Mouse (Mus musculus) large intestine, adult 2 months (tissue): ENCODE measurements at regions not wholly inside any gene's neighbourhood (a gene's known extent, or its start where the extent isn't known, plus 50 kb on each side); places are given as distances from the start of the nearest gene placed in this dataset.

Source experiments
- DNase-seq: peaks from one replicate; pipeline ENCODE4 v3.0.0-alpha.2; 2012; ENCODE audit warnings: low read depth, low spot score
- WGBS: fragments of 180-500 bp; shearing (Covaris S2); methylation state at CpG from one replicate; pipeline ENCODE4 v1.1.7; 2018; 5-methylcytosine and 5-hydroxymethylcytosine counted together

DNA sequence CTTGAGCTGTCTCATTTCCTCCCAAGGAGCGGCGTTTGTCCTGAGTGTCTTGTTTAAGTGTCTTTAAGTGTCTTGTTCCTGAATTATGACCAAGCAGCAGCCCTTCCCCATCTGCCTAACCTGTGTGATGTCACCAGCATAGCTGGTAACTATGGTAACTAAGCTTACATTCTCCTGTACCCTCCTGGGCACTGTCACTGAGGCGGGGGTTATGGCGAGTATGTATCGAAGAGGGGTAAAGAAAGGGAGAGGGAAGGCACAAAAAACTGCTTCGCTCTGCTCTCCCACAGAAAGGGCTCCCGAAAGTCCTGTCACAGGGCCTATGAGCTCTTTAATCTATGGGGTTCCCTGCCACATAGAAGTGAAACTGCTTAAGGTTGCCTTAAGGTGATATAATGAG lies 89.6 kb downstream of the Ppp4r2 start:
- 57% methylated on average over 7 of the region's 7 CpGs for WGBS
- no peak for DNase-seq

DNA sequence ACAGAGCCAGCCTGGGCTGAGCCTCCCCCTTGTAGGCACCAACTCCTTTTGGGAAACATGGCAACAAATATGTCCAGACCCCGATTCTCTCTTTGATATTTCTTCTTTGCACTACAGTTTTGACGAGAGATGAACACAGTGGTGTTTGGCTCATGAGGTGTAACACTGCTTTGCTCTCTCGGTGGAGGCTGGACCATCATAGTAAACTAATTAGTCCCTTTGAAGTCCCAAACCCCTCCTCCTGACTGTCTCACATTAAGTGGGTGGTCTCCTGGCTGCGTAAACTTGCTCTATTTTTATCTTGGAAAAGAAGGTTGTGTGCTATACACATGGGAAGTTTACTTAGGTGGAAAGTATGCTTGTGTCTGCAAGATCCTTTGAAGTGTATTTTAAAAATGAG lies 90.3 kb downstream of the Ppp4r2 start:
- no peak for DNase-seq
- WGBS, result 53% methylated on average over 4 of the region's 4 CpGs

DNA sequence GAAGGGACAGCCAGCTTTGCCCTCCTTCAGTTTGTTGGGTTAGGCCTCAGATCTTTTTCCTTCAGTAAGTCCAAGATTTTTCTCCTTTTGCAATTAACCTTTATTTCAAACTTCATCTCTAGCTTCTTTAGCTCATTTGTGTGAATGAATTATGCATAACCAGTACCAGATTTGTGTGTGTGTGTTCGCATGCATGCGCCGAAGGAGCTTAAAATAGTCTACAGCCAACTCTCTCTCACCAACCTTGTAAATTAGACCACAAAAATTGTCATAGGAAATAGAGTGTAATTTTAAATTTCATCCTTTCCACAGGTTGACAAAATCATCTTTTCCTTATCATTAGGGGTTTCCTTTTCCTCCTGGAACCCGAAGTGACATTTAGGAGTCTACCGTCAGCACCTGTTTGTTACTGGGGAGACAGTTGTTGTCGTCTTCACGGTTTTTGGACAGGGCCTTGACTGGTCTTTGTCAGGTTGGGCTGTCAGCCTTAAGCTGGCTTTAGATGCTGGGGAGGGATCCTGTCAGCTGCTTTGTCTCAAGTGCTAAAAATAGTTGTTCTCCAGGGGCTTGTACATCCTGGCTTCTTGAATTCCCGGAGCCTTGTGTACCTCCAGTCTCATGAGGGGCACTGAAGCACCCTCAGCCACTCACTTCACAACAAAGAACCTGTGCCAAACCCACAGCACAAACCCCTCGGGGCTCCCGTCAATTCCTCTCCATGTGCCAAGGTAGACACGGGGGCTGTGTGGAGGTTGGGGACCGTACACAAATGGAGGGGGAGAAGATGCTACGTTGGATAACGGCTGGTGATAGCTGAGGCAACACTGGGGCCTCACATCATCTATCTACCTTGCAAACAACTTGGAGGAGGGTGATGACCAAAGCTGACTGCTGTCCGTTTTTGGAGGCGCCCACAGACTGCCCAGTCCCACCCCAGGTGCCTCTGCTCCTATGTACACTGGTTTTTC lies 95.7 kb downstream of the Ppp4r2 start:
- 75% methylated on average over 16 of the region's 16 CpGs for WGBS

DNA sequence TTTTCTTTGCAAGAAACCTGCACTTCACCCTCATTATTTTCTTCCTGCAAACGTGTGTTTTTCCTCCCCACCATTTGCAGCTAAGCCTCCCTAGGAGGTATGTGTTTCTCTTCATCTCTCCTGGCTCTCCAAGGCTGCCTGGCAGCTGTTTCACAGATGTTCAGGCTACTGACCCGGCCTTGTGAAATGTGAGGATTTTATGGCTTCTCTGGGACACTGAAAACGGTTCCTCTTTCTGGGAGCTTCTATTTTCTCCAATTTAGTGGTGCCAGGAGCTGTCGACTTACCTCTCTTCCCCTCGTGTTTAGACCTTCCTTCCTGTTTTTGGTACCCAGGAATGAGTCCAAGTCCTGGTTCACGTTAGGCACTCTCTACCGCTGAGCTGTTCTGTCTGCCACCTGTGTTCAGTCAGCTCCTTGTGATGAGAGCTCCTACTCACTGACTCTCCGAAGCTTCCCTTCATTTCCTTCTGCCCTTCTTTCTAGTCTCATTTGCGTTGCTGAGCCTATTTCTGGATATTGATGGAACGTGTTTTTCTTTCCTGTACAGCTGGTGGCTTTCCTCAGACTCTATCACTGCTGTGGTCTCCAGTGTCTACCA lies 96.4 kb downstream of the Ppp4r2 start:
- WGBS, result 31% methylated on average over 10 of the region's 10 CpGs
- no peak for DNase-seq

More for the DNA sequence above, 95.7 kb downstream of the Ppp4r2 start:
- no peak for DNase-seq

DNA sequence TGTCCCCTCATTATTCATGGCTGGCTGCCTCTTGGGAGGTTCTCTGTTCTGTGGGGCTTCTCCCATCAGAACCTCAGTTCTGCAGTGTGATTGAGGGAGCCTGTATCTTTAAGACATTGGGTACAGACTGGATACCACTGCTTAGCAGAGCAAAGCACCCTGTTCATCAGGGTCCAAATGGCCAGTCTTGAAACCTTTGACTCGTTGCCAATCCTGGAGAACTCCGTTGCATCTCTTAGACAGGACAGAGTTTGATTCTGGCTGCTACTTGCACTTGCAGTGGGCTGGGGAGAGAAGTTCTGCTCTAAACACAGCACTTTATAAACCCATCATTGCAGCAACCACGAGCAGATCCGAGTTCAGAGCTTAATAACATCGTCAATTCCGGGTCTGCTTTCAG lies 97.3 kb downstream of the Ppp4r2 start:
- DNase-seq, result no peak
- 71% methylated on average over 6 of the region's 6 CpGs for WGBS

DNA sequence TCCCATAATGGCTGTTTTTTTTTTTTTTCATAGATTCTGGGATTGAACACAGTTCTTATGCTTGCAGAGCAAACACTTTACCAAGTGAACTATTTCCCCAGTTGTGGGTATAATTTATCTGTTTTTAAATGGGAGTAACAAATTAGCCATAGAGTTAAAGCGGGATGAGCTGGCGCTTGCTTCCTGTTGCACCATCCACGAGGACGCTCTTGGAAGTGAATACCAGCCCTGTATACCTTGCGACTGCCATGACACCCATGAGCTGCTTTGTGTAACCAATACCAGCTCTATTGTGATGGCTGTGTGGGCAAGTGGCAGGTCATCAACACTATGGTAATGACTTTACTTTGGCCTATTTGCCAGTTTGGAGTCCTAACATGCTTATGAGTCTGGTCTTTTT lies 101.0 kb downstream of the Ppp4r2 start:
- 90% methylated on average over 5 of the region's 5 CpGs for WGBS
- no peak for DNase-seq

DNA sequence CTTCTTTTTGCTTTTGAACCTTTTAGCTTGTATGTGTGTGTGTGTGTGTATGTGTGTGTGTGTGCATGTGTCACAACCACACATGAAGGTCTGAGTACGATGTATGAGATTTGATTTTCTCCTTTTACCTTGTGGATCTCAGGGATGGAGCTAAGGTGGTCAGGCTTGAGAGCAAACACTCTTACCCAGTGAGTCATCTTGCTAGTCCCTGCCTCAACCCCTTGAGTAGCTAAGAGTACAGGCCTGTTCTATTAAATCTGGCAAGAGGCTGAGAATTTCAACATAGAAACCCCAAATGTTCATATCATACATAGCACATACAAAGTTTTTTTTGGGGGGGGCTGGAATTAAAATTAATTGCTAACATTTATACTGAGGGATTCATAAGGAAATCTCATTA lies 104.4 kb downstream of the Ppp4r2 start:
- DNase-seq, result no peak

DNA sequence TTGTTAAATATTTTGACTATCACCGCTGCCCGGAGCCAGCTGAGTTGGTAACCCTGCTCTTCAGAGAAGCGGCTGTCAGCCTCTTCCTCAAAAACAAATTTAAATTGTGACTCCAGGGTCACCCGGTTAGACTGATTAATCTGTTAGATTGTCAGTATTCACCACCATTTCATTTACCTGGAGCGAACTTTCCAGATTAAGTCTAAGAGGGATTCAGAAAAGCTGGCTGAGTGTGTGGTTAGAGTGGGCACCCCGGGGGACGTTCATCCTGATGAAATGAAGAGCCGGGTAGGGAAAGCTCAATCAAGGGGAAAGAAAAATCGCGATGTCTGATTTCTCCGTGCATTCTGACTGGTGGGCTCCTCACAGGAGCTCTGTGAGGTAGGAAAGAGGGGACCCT lies 105.0 kb downstream of the Ppp4r2 start:
- DNase-seq, result no peak
- whole genome bisulfite sequencing, result 86% methylated on average over 11 of the region's 11 CpGs

More for the DNA sequence above, 104.4 kb downstream of the Ppp4r2 start:
- WGBS, result 94% methylated on average over 1 of the region's 1 CpGs

DNA sequence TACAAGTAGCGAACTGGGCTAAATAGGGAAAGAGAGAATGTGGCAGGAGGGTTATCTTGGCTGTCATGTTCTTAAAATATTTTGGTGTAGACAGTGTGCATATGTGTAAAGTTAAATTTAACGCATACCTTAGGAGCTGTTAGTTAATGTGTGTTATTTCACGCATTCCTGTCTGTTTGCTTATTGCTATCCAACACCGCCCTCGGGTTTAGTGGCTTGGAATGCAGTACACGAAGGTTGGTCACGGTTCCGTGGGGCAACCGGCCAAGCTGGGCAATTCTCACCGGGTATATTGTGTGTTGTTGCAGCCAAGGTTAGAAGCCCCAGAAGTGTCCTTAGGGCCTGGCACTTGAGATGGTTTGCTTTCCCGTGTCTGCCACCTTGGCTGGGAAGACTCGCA lies 105.6 kb downstream of the Ppp4r2 start:
- DNase-seq, result no peak
- 38% methylated on average over 12 of the region's 12 CpGs for WGBS

DNA sequence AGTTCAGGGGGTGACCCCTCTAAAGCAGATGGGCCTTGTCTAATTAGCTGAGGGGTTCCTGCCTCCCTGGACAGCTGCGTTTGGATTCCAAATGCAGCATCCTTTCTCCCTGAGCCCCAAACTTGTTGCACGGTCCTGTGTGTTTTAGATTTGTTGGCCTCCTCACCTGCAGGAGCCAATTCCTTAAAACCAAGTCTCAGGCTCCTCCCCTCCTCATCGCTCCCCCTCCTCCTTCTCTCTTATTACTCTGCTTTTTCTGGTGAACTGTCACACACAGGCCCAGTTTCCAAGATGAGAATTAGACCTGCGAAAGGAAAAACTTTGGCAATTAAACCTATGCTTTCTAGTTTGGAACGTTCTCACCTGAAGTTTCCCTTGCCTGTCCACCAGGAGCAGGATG lies 106.3 kb downstream of the Ppp4r2 start:
- DNase-seq, result no peak
- 86% methylated on average over 5 of the region's 5 CpGs for WGBS

DNA sequence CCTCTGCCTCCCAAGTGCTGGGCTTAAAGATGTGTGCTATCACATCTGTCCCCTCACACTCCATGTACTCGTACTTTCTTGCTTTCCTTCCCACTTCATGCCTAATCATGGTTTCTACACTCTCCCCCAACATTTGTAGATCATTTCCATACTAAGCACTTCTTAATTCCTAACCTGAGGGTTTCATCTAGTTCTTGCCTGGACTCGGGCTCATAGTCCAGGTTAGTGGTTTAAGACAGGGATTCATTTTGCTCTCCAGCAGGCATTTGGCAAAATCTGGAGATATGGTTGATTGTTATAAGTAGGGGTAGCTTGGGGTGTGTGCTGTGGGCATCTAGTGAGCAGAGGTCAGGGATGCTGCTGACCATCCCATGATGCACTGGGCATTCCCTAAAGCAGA lies 108.3 kb downstream of the Ppp4r2 start:
- WGBS, result 89% methylated on average over 2 of the region's 2 CpGs
- no peak for DNase-seq

DNA sequence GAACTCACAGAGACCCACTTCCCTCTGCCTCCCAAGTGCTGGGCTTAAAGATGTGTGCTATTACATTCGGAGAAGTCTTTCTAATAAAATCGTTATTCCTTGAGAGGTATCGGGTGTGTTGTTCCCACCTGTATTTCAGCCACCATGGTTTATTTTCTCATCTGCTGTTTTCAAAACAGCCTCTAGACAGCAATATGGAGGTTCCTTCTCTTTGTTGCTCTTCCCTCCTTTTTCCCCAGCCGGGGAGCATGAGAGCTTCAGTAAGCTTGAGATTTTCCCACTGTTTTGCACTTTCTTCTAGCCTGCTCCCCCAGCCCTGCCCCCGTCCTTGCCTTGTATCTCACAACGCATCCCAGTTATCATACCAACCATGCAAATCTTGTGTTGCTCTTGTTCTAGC lies 109.5 kb downstream of the Ppp4r2 start:
- DNase-seq, result no peak
- 84% methylated on average over 6 of the region's 6 CpGs for WGBS

DNA sequence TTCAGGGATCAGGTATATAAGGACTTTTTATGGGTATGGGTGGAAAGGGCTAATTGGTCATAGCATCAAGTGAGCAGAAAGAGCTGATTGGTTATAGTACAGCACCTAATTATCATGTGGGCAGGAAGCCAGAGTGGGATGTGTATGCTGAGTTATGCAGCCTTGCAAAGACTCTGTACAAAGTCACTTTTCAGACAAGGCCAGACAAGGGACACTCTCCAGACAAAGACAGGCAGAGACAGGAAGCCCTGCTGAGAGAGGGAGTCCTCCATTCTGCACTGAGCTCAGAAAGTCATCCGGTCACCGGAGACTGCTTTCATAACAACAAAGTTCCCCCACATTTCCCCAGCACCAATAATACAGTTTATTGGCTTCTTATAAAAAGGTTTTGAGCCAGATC lies 112.4 kb downstream of the Ppp4r2 start:
- WGBS, result 84% methylated on average over 2 of the region's 2 CpGs
- DNase-seq, result no peak

DNA sequence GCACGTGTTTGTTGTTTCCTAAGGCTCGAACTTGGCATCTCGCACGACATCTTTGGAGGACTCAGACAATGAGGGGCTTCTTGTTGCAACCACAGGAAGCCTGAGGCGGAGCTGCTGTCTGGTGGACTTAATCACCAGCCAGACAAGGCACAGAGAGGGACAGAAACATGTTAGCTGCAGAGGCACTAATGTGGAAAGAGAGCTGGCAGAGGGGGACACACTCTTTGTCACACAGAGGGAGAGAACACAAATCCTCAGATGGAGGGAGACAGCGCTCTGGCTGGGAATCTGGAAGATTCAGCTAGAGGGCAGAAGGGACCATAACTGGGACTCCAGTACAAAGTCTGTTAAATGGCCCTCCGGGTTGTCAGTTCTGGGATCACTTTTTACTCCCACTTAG lies 114.9 kb downstream of the Ppp4r2 start:
- 81% methylated on average over 7 of the region's 7 CpGs for WGBS
- DNase-seq, result no peak

DNA sequence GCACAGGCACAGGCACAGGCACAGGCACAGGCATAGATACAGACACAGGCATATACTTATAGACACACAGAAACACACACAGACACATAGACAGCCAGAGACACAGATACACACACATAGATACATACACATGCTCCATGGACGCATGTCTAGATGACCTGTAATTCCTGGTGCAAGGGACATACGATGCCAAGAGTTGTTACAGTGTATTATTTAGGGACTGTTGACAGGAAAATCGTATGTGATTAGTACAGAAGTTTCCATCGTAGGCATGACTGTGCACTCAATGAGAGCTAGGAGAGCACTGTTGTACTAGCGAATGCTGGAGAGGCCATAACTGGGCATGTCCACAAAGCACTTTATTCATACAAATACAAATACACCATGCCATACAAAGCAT lies 118.2 kb downstream of the Ppp4r2 start:
- no peak for DNase-seq
- 85% methylated on average over 5 of the region's 5 CpGs for WGBS

DNA sequence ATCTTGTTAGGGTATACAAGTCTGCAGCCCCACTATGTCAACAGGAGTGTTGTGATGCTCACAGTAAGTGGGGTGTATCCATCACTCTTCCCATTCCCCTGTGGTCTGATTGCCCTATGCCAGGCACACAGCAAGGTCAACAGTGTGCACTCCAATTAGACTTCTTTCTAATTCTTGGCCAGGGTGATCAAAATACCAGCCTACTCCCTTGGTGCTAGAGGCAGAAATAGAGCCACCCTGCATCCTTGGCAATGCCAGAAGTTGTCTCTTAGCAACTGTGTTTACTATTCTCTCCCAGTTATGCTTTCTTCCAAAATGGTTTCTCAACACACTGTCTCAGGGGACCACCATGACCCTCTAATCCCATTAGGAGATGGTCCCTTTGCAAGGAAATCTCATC lies 119.0 kb downstream of the Ppp4r2 start:
- no peak for DNase-seq

DNA sequence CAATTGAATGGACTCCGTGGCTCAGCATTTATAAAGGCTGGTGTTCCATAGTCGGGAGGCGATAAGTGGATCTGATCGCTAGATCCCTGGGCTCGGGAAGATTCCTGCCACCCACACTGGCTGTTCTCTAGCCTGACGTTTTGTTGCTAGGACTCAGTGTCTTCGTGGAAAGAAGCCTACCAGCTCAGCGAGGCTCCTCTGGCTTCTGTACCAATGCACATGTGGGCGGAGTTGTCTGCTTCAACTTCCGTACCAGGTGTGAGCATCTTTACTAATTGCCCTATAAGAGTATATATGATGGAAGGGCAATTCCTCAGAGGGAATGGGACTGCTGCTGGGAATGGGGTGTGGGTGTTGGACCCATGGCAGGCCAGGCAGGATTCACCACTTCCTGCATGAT lies 121.1 kb downstream of the Ppp4r2 start:
- DNase-seq, result no peak
- 90% methylated on average over 10 of the region's 10 CpGs for WGBS

DNA sequence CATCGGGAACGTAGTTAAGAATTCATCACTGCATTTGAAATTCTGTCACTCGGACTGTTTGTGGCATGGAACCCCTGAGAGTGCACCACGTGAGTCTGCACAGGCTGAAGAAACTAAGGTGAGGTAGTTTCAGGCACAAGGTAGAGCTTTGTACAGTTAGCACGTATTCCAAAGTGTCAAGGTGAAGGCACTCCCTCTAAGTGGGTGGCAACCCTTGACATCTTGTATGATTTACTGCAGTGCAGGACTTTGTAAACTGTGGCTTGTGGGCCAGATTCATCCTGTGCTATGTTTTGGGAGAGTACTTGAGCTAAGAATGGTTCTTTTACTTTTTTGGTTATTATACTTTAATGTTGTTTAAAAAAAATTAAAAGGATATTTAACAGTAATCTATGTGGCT lies 133.1 kb downstream of the Ppp4r2 start:
- WGBS, result 52% methylated on average over 5 of the region's 5 CpGs
- no peak for DNase-seq

DNA sequence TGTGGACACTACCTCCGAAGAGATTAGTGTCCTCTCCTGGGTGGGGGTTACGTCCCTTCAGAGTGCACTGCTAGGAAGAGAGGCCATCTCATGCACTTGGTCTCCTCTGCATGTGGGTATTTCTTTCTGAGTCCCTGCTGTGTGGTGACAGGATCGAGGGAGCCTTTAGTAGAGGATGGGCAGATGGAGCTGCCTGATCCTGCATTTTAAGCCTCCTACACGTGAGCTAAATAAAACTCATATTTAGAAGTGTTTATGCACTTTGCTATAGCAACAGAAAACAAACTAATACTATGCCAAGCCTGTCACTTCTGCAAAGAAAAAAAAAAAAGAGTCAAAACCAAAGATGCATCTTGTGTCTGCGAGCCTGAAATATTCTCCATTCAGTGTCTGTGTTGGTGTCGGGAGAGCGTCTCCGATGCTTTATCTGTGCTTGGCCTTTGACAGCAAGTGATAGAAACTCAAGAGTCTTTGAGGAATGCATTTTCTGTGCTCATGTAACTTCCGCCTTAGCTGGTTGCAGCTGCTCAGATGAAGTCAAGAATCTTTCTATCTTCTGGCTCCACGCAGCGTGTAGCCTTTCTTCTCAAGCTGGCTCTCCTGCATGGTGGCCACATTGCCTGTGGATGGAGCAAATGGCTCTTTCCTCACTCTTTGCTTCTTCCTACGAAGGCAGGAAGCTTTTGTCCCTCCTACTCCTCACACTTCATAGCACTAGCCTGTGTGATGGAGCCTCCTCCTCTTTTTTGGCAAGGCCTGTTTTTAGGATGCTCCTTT lies 134.8 kb downstream of the Ppp4r2 start:
- DNase-seq, result no peak
- WGBS, result 77% methylated on average over 12 of the region's 12 CpGs

DNA sequence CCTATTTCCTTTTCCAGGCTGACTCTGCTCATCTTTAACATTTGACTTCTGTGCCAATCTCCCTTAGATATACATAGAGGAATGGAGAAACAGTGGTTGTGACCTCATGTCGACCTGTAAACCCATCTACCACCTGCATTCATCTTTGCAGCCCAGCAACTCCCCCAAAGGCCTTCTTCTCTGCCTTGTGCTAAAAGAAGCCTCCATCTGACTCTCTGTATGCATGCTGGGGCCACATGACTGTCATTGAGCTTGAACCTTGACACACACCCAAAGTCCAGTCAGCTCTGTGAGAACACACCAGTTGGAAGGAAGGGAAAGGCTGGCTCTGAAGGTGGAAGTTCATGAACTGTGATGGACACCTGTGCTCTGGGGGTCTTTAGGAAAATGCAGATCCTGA lies 135.5 kb downstream of the Ppp4r2 start:
- 61% methylated on average over 1 of the region's 1 CpGs for WGBS
- no peak for DNase-seq
